Mouse (Mus musculus) myocyte (in vitro differentiated cells): ENCODE data around the gene Ntn5.

Source experiments
- POLR2A ChIP-seq: IDR thresholded peaks from one replicate; pipeline ENCODE4 v1.6.1; 2011; ENCODE audit warnings: low read depth, mild to moderate bottlenecking, control low read depth, moderate library complexity; ENCODE audit not compliant: insufficient read length
- TCF12 ChIP-seq: IDR thresholded peaks from one replicate; pipeline ENCODE4 v1.6.1; 2011; ENCODE audit warnings: mild to moderate bottlenecking, control low read depth; ENCODE audit not compliant: poor library complexity, insufficient read depth, severe bottlenecking

DNA sequence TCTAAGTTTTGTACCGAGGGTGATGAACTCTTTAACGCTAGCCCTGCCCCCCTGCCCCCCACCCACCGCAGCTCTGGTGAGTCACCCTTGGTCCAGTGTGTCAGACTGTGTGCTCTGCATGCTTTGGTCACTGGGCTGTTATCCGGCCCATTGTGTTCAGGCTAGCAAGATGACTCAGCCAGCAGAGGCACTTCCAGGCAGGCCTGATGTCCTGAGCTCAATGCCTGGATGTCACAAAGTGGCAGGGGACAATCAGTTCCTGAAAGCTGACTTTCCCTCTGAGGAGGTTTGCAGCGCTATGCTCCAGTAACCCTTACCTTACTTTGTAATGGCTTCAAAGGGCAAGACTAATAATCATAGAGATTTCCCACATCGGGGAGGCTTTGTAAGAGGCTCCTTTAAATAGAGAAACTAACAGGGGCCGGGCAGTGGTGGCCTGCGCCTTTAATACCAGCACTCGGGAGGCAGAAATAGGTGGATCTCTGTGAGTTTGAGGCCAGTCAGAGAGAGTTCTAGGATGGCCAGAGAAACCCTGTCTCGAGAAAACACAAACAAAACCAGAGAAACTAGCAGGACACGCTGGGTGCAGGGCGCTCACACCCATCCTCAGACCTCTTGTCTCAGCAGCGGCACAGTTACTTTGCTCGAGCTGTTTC, 3.7 kb upstream of the Ntn5 start:
- TF ChIP-seq POLR2A (peak; percentile 55), TCF12 (no peak)
